Mouse (Mus musculus): Measurements from ENCODE around the gene Ror1.

DNA sequence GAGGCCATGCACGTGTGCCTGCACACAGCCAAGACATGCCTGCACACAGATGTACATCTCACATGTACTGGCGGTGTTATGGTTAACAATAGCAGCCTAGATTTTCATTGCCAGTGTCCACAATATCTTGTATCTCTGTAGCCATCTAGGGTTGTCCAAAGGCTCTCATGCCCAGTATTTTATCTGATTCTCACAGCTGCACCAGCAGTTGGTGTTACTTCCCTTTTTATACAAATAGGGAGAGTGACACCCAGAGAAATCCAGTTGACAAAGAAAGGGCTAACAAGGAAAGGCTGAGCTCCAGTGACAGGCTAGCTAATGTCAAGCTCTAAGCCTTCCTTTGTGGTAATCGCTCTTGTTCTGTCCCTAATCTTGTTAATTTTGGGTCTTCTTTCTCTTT, 43.3 kb upstream of the Ror1 start:
- no peak for TF ChIP-seq POLR2A (IDR thresholded peaks at IDR 0.05; ENCODE audit: insufficient read depth, low read depth, low read length)
- no peak for TF ChIP-seq CTCF (IDR thresholded peaks at IDR 0.05; ENCODE audit: insufficient read depth, low read depth, low read length)

All from olfactory bulb, adult 2 months (tissue).